Mouse (Mus musculus): ENCODE measurements around the gene Pbld1. TPM values are rescaled to one million over a fixed set of nuclear protein-coding genes. Genes with fewer than 3 reads are reported as not detected.

The Pbld1 gene
- 3.2 TPM for polyA plus RNA-seq (2014; fragmentation: Illumina TruSeq; extraction: RNeasy Lipid Tissue Mini Kit (QIAGEN cat#74804); ENCODE audit: low read depth, low replicate concordance)

DNA sequence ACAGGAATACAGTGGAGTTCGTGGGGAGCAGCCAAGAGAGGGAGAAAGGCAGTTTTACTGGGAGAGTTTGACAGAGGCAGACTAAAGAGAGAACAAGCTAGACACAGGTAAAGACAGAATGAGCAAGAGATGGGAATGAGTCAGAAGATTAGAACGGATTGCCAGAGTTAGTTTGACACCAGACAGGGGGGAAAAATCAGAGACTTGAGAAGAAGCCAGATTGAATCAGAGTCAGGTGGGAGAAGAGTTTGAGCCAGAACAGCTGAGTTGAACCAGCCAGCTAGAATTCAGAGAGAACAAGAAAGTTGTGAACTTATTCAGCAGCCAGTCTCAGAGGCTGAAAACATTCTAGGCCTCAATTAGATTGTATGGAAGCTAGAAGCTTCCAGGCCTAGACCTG is at the start of gene Pbld1:
Pbld1 (plus strand) TSS at position 301 of the 400 bp plus-strand sequence.

DNA sequence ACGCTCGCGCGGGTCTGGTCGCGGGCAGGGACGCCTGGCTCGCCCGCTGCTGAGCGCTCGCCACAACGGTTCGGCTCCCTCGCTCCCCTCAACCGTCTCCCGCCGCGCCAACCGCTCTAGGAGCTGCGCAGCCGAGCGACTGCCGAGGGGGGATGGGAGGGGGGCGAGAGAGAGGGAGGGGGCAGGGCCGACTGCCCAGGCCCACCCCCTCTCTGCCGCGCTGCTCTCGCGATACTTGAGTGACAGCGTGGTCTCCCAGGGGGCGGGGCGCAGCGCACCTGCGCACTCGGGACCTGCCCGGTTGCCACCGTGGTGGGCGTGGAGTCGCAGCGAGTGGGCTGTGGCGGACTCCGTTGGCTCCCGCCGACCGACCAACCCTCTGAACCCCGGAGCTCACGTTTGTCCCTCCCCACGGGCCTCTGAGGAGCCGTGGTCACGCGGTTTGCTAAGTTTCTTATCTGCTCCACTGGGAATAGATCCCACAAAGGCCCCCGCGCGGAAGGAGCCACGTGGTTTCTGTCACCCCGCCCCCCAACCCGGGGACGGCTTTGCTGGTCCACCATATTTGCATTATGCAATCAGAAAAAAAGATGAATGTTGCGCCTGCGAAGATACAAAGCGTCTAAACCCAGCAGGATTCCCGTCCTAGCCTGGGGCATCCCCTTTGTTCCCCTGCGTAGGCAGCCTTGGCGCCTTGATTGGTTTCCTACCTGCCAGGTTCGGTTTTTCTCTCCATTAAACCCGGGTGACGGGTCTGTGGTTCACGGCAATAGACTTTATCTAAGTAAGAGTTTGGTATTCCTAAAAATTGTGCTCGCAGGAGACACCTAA is 36.0 kb upstream of the Pbld1 start, which contains the start of the genes Hnrnph3 and Pbld2:
Hnrnph3 (minus strand) TSS at position 469 of the 831 bp plus-strand sequence.
Pbld2 (plus strand) TSS at position 567 of the 831 bp plus-strand sequence.

GRCm38 (mm10) chr10:63099521-63099920 is 39.6 kb downstream of the Pbld1 start, which contains the start of gene Atoh7:
Atoh7 (plus strand) TSS chr10:63099651.

Other genes with a start within 250 kb of the Pbld1 start
- gene Tet1, start 151.2 kb upstream of the Pbld1 start, polyA plus RNA-seq (2014; fragmentation: Illumina TruSeq; extraction: RNeasy Lipid Tissue Mini Kit (QIAGEN cat#74804); ENCODE audit: low read depth, low replicate concordance): 0.43 TPM
- 30.6 TPM for gene Slc25a16, start 139.5 kb upstream of the Pbld1 start, polyA plus RNA-seq (2014; fragmentation: Illumina TruSeq; extraction: RNeasy Lipid Tissue Mini Kit (QIAGEN cat#74804); ENCODE audit: low read depth, low replicate concordance)
- gene Dna2, start 113.1 kb upstream of the Pbld1 start, polyA plus RNA-seq (2014; fragmentation: Illumina TruSeq; extraction: RNeasy Lipid Tissue Mini Kit (QIAGEN cat#74804); ENCODE audit: low read depth, low replicate concordance): 2.9 TPM
- gene Rufy2, start 79.9 kb upstream of the Pbld1 start, polyA plus RNA-seq (2014; fragmentation: Illumina TruSeq; extraction: RNeasy Lipid Tissue Mini Kit (QIAGEN cat#74804); ENCODE audit: low read depth, low replicate concordance): 8.2 TPM
- 56.8 TPM for gene Hnrnph3, start 35.9 kb upstream of the Pbld1 start, polyA plus RNA-seq (2014; fragmentation: Illumina TruSeq; extraction: RNeasy Lipid Tissue Mini Kit (QIAGEN cat#74804); ENCODE audit: low read depth, low replicate concordance)
- 6.3 TPM for gene Pbld2, start 35.8 kb upstream of the Pbld1 start, polyA plus RNA-seq (2014; fragmentation: Illumina TruSeq; extraction: RNeasy Lipid Tissue Mini Kit (QIAGEN cat#74804); ENCODE audit: low read depth, low replicate concordance)
- not detected for gene Atoh7, start 39.5 kb downstream of the Pbld1 start, polyA plus RNA-seq (2014; fragmentation: Illumina TruSeq; extraction: RNeasy Lipid Tissue Mini Kit (QIAGEN cat#74804); ENCODE audit: low read depth, low replicate concordance)
- 0.21 TPM for gene Mypn, start 143.8 kb downstream of the Pbld1 start, polyA plus RNA-seq (2014; fragmentation: Illumina TruSeq; extraction: RNeasy Lipid Tissue Mini Kit (QIAGEN cat#74804); ENCODE audit: low read depth, low replicate concordance)
- 29.4 TPM for gene Herc4, start 183.6 kb downstream of the Pbld1 start, polyA plus RNA-seq (2014; fragmentation: Illumina TruSeq; extraction: RNeasy Lipid Tissue Mini Kit (QIAGEN cat#74804); ENCODE audit: low read depth, low replicate concordance)

Measured in adipose tissue, adult 10 weeks (tissue).